Mouse (Mus musculus) CH12F3 (cell line): ENCODE results near the gene Fkbp14.

ENCODE experiments used
- in situ Hi-C: fragments of 300-500 bp; cut with MboI; formaldehyde crosslinking; loops from 2 replicates; pipeline ENCODE4 v1.14.3; 2020; ENCODE audit warnings: low sequenced_read_pairs

Fkbp14 gene

DNA sequence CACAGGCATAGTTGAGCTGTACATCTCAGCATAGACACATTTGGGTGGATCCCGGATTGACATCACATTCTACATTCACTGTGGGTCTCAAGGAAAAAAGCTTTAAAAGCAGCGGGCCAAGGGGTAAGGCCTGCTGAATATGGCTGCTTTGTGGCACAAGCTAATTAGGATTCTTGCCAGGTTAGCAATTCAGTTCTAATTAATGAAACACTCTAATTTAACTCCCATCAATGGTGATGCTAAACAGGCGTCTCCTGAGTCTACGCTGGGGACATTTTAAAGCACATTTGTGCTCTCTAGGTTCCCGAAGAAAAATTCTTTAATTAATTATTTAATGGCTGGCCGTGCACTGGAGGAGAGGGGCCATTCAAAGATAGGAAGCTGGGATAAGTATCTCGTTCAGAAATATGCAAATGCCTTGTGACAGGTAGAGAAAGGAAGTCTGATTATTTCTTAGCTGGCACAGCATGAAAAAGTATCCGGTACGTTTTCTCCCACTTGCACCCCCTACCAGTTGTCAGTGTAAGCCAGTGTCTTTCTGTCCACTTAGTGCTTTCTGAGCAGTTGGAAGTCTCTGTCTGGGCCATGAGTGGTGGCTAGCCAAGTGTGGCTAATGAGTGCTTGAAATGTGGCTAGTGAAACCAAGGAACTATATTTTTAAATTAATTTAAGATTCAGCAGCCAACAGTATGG is 44.2 kb downstream of the Fkbp14 start:
- in situ Hi-C loops: no loop called here

DNA sequence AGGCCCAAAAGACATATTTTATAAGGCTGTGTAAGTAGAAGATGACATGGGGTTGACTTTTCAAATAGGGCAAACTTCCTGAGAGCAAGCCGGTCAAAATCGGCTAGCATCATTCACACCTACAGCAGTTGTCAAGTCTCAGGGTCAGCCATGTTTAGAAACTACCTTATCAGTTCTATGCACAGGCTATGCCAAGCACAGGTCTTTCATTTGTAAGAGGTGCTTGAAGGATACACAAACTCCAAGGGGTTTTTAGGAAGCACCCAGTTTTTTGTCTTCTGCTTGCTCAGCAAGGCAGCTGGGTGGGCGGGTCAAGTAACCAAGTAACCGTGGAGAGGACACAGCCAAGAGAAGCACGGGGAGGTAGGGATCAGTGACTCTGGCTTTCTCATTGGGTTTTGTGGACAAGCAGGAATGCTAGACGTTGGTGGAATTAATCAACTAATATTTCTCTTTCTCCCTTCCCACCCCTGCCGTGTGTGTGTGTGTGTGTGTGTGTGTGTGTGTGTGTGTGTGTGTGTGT is 46.2 kb downstream of the Fkbp14 start:
- in situ Hi-C loops: no loop called here

DNA sequence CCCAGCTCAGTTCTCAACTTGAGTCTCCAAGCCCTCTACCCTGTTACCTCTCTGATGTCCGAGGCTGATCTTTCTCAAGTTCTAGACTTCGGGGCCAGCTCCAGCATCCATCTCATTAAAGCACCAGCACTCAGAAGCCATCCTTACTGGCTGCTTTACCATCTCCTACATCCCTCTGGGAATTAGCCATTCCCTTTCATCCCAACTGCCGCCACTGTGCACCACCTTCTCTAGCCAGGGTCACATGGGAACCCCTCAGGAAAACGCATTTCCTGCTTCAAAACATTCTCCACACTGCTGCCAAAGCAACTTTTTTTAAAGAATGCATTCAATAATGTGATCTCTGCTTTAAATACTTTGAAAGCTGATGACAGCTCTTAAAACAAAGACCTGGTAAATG is 47.8 kb downstream of the Fkbp14 start:
- in situ Hi-C loops: no loop called here

DNA sequence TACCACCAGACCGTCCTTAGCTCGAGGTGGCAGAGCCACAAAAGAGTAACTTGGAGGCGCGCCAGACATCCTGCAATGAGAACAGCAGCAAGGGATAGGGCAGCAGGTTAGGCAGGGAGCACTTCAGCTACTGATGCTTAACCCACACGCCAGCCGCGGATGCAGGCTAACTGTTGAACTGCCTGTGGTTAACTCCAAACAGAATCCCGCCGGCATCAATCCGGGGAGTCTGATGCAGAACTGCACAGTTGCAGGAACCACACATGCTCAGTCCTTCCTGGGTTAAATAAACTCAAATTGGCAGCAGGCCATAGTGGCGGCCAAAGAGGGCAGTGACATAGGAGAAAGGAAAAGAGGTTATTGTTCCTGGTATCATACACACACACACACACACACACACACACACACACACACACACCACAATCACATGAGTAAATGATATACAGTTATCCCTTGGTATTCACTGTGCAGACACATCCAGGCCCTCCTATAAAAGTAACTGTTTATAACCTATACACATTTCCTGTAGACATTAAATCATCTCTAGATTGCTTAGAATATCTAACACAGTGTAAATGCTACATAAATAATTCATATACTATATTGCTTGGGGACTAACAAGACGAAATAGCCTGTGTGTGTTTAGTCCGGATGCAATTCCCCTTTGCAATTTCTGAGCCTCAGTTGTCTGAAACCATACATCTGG is 48.6 kb downstream of the Fkbp14 start:
- in situ Hi-C loops: no loop called here

DNA sequence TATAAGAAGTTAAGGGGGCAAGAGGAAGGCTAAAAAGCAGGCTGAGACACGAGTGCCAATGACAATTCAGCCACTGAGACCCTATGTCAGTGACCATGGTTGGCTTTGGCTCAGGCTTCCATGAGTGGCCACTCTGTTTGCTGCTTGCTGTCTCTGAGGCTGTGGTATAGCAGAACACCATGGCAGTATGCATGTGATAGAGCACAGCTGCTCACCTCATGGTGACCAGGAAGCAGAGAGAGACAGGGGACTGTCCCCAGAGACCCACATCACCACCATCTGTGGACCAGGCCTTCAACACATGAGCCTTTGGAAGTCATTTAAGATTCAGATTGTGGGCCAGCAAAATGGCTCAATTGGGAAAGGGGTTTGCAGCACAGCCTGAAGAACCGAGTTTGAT is 53.5 kb downstream of the Fkbp14 start:
- in situ Hi-C loops: no loop called here

DNA sequence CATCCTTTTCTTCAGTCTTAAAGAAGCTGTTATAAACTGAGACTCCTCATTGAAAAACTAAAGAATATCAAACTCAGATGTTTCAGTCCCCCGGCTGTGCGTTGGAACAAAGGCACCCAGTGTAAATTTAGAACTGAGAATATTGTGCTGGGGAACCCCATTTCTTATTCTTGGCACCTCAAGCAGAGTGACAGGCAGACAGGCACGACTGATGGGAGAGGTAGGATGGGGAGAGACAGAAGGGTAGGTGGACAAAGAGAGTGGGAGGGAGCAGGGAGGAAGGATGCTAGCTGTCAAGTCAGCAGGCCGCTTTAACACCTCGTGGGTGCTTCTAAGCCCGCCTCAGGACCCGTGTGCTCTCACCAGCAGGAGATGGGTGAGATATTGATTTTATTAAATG is 54.3 kb downstream of the Fkbp14 start:
- in situ Hi-C loops: no loop called here

DNA sequence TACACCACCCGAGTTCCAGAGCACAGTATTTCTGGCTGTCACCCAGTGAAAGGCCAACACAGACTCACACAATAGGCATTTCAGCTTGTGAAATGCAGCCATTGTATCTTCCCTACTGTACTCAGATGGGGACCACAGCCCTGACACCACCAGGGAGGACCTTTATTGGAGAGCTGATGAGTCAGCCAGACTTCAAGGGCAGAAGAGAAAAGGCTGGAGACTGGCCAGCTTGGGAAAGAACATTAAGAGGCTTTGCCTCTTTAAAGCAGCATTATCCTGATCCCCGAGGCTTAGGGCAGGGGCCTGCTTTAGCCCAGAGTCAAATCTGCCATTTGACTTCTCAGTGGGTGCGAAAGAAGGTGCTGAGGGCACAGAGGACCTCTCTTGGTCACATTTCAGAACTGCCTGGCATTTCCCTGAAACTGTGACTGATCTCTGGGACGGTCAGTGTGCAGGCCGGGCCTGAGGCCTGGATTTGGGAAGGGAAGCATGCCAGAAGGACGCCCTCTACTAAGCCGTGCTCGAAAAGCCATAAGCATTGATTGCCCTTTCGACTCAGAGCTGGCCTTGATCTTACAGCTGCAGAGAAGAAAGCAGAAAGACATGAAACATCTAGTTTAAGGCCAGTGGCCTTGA is 56.7 kb downstream of the Fkbp14 start:
- in situ Hi-C loops: no loop called here

DNA sequence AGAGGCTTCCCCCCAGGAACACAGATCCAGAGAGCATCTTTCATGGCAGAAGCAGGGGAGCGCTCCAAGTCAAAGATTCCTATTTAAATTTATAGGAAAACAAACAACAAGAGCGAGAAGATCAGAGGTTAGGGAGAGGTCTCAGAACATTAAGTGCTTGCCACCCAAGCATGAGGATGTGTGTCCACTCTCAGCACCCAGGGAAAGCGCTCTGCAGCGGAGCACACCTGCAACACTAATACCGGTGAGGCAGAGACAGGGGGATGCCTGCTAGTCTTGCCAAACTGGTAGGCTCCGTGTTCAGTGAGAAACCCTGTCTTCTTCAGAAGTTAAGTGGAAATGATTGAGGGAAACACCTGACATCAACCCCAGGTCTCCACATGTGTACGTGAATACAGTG is 57.7 kb downstream of the Fkbp14 start:
- in situ Hi-C loops: no loop called here

DNA sequence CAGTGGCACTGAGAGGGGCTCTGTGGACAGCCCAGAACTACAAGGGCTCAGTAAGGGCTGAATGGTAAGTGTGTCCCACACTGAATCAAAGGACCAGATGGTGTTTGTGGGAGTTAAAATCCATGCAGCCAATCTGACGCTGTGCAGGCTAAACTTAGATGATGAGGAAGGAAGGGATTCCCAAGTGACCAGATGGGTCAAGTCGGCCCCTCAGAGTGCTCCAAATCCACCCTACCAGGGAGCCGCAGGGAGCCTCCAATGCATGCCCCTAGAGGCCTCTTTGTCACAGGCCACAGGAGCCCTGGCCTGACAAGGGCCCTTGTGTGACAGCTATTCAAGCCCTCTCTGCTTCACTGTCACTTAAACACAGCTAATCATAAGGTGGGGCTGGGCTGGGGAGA is 58.3 kb downstream of the Fkbp14 start:
- in situ Hi-C loops: no loop called here

DNA sequence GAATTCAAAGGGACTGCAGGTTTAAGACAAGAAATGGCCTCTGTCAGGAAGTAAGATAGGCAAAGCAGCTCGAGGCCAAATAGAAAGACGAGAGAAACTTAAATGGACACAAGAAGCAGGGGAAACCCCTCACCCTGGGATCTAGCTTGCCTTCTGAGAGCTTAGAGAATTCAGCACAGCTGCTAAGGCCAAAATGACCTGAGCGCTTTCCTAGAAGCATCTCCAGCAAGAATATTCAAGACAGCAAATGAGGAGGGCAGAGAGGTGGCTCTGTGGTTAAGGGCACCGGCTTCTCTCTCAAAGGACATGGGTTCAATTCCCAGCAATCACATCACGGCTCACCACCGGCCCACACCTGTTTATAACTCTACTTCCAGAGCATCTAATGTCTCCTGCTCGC is 60.1 kb downstream of the Fkbp14 start:
- in situ Hi-C loops: no loop called here

DNA sequence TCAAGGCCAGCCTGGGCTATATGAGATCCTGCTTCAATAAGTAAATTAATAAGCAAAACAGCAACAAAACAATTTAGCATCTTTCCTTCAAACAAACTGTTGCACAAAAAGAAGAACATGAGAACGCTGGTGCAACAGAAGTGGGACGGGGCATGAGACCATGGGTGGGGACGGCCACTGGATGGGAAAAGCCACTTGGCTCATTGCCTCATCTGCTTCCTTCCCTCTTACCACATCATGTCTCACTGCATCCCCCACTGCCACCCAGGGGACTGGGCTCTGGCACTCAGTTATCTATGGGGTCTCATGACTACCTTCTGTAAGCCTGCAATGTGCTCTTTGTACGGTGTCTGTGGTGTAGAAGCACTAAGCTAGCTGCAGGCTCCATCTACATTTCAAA is 61.6 kb downstream of the Fkbp14 start:
- in situ Hi-C loops: no loop called here

DNA sequence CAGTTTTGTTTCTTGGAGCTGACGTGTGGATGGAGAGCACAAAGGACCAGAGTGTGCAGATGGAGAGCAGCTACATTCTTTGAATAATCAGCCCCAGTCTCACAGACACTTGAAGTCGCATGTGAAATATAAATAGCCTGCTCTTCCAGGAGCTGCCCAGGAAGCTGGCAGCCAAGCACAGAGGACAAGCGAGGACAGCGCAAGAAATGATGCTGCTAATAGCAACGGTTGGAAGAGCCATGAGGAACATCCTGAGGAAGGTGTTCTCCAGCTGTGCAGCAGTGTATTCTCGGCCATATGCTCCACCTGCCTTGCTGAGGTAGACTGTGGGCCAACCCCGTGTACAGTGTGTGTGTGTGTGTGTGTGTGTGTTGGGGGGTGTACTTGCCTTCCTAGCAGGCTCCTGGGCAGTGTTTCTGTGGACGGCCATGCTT is 66.0 kb downstream of the Fkbp14 start:
- in situ Hi-C loops: no loop called here

DNA sequence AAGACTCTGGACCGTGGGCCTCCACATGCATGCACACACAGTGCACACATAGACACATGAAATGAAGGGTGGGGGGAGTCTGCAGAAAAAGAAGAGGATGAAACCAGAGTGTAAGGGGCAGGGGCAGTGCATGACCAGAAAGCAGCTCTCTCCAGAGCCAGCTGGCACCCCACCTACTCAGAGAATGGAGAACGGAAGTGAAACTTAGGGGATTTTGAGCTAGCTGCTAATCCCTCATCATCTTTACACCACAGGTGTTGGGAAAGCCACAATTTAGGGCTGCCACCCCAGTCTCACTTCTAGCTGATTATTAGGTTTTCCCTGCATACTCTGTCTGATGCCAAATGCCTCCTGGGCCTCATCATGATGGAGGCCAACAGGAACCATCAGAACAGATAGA is 66.9 kb downstream of the Fkbp14 start:
- in situ Hi-C loops: no loop called here

DNA sequence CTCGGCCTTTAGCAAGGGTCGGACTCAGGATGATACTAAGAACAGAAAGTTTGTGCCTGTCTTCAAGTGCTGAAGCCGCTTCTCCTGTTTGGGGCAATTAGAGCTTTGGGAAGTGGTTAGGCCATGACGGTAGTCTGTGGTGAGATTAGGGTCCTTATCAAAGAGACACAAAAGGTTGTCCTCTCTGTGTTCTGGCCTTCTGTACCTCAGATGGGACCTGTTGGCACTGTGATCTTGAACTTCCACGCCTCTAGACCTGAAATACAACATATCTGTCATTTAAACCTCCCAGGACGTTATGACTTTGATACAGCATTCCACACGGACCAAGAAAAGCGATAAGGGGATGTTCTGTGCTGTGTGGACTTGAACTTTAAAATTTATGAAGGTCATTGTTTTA is 68.4 kb downstream of the Fkbp14 start:
- in situ Hi-C loops: no loop called here
